Mouse (Mus musculus): Measurements from ENCODE around the gene Serpinb1b.
A peak's percentile ranks its signal among the peaks of the same experiment; 100 is the strongest.
"Not testable (repeated sequence)": the region's sequence is repeated elsewhere in the genome, so short reads cannot be mapped to it uniquely, and the experiment has no call there.

Gene Serpinb1b

GRCm38 (mm10) chr13:33078056-33078705 lies at the start of gene Serpinb1b:
Gene Serpinb1b (plus strand): TSS chr13:33078575.
- no peak for DNase-seq

- DNase-seq, result not testable (repeated sequence)
Measured at GRCm38 (mm10) chr13:33029478-33029877, 48.9 kb upstream of the Serpinb1b start.

- no peak for DNase-seq
Measured at GRCm38 (mm10) chr13:33030281-33030680, 48.1 kb upstream of the Serpinb1b start.

GRCm38 (mm10) chr13:33035506-33035905 lies 42.9 kb upstream of the Serpinb1b start:
- no peak for DNase-seq

GRCm38 (mm10) chr13:33043542-33043941 lies 34.8 kb upstream of the Serpinb1b start:
- no peak for DNase-seq

GRCm38 (mm10) chr13:33047234-33047633 lies 31.1 kb upstream of the Serpinb1b start:
- no peak for DNase-seq

GRCm38 (mm10) chr13:33048187-33048586 lies 30.2 kb upstream of the Serpinb1b start:
- DNase-seq, result no peak

GRCm38 (mm10) chr13:33051697-33052096 lies 26.7 kb upstream of the Serpinb1b start:
- DNase-seq, result no peak

- no peak for DNase-seq
Measured at GRCm38 (mm10) chr13:33063048-33063447, 15.3 kb upstream of the Serpinb1b start.

GRCm38 (mm10) chr13:33067387-33067977 lies 10.9 kb upstream of the Serpinb1b start:
- DNase-seq, result no peak

GRCm38 (mm10) chr13:33068164-33068563 lies 10.2 kb upstream of the Serpinb1b start:
- DNase-seq, result no peak

GRCm38 (mm10) chr13:33071776-33072175 lies 6.6 kb upstream of the Serpinb1b start:
- DNase-seq, result no peak

- DNase-seq, result peak; percentile 62
Measured at GRCm38 (mm10) chr13:33074029-33074428, 4.3 kb upstream of the Serpinb1b start.

- no peak for DNase-seq
Measured at GRCm38 (mm10) chr13:33076247-33076646, 2.1 kb upstream of the Serpinb1b start.

- no peak for DNase-seq
Measured at GRCm38 (mm10) chr13:33077026-33077685, 1.2 kb upstream of the Serpinb1b start.

GRCm38 (mm10) chr13:33079391-33079790 lies 1.0 kb downstream of the Serpinb1b start:
- DNase-seq, result peak; percentile 11

- peak; percentile 47 for DNase-seq
Measured at GRCm38 (mm10) chr13:33080356-33080755, 2.0 kb downstream of the Serpinb1b start.

- no peak for DNase-seq
Measured at GRCm38 (mm10) chr13:33083834-33084233, 5.5 kb downstream of the Serpinb1b start.

- DNase-seq, result no peak
Measured at GRCm38 (mm10) chr13:33084975-33085694, 6.8 kb downstream of the Serpinb1b start.

GRCm38 (mm10) chr13:33085695-33086432 lies 7.5 kb downstream of the Serpinb1b start:
- no peak for DNase-seq

GRCm38 (mm10) chr13:33089566-33089965 lies 11.2 kb downstream of the Serpinb1b start:
- no peak for DNase-seq

- no peak for DNase-seq
Measured at GRCm38 (mm10) chr13:33090546-33090945, 12.2 kb downstream of the Serpinb1b start.

GRCm38 (mm10) chr13:33091306-33091705 lies 12.9 kb downstream of the Serpinb1b start:
- no peak for DNase-seq
